Mouse (Mus musculus) ovary, postnatal 36 days (tissue): Measurements from ENCODE around the gene Vgll4.

Source experiments
- DNase-seq: peaks from one replicate; pipeline ENCODE4 v3.0.0; 2022; ENCODE audit warnings: low spot score, mixed read lengths

Vgll4 gene

GRCm38 (mm10) chr6:114969213-114970120 is at the start of gene Vgll4:
TSS of gene Vgll4 (minus strand) at chr6:114969994.
- DNase-seq: peak; percentile 62

- no peak for DNase-seq
Measured at GRCm38 (mm10) chr6:115015461-115015860, 45.7 kb upstream of the Vgll4 start.

- DNase-seq: no peak
Measured at GRCm38 (mm10) chr6:115013574-115013973, 43.8 kb upstream of the Vgll4 start.

GRCm38 (mm10) chr6:115011792-115012191 is 42.0 kb upstream of the Vgll4 start:
- DNase-seq: no peak

GRCm38 (mm10) chr6:115010815-115011214 is 41.0 kb upstream of the Vgll4 start:
- DNase-seq: no peak

GRCm38 (mm10) chr6:115010304-115010703 is 40.5 kb upstream of the Vgll4 start:
- DNase-seq: no peak

GRCm38 (mm10) chr6:115007728-115008127 is 37.9 kb upstream of the Vgll4 start:
- peak; percentile 74 for DNase-seq

GRCm38 (mm10) chr6:115006948-115007347 is 37.2 kb upstream of the Vgll4 start:
- no peak for DNase-seq

- no peak for DNase-seq
Measured at GRCm38 (mm10) chr6:115006065-115006464, 36.3 kb upstream of the Vgll4 start.

- no peak for DNase-seq
Measured at GRCm38 (mm10) chr6:115005351-115005890, 35.6 kb upstream of the Vgll4 start.

GRCm38 (mm10) chr6:115004636-115005035 is 34.8 kb upstream of the Vgll4 start:
- no peak for DNase-seq

GRCm38 (mm10) chr6:114998374-114999031 is 28.7 kb upstream of the Vgll4 start:
- no peak for DNase-seq

GRCm38 (mm10) chr6:114997471-114997870 is 27.7 kb upstream of the Vgll4 start:
- no peak for DNase-seq

GRCm38 (mm10) chr6:114996910-114997309 is 27.1 kb upstream of the Vgll4 start:
- no peak for DNase-seq

- no peak for DNase-seq
Measured at GRCm38 (mm10) chr6:114994079-114994478, 24.3 kb upstream of the Vgll4 start.

GRCm38 (mm10) chr6:114993659-114994058 is 23.9 kb upstream of the Vgll4 start:
- DNase-seq: no peak

- no peak for DNase-seq
Measured at GRCm38 (mm10) chr6:114991909-114992308, 22.1 kb upstream of the Vgll4 start.

- DNase-seq: no peak
Measured at GRCm38 (mm10) chr6:114988619-114988980, 18.8 kb upstream of the Vgll4 start.

- no peak for DNase-seq
Measured at GRCm38 (mm10) chr6:114987966-114988618, 18.3 kb upstream of the Vgll4 start.

- no peak for DNase-seq
Measured at GRCm38 (mm10) chr6:114982671-114983070, 12.9 kb upstream of the Vgll4 start.

GRCm38 (mm10) chr6:114979715-114980114 is 9.9 kb upstream of the Vgll4 start:
- no peak for DNase-seq

GRCm38 (mm10) chr6:114976915-114977419 is 7.2 kb upstream of the Vgll4 start:
- peak; percentile 30 for DNase-seq
